Mouse (Mus musculus) embryo, embryonic 11.5 days (tissue): ENCODE data around the gene Aimp1.
A peak's percentile ranks its signal among the peaks of the same experiment; 100 is the strongest.

Experiments used
- DNase-seq: peaks from one replicate; pipeline ENCODE4 v3.0.0-alpha.2; 2012; ENCODE audit warnings: low read depth, low spot score

Aimp1 gene

DNA sequence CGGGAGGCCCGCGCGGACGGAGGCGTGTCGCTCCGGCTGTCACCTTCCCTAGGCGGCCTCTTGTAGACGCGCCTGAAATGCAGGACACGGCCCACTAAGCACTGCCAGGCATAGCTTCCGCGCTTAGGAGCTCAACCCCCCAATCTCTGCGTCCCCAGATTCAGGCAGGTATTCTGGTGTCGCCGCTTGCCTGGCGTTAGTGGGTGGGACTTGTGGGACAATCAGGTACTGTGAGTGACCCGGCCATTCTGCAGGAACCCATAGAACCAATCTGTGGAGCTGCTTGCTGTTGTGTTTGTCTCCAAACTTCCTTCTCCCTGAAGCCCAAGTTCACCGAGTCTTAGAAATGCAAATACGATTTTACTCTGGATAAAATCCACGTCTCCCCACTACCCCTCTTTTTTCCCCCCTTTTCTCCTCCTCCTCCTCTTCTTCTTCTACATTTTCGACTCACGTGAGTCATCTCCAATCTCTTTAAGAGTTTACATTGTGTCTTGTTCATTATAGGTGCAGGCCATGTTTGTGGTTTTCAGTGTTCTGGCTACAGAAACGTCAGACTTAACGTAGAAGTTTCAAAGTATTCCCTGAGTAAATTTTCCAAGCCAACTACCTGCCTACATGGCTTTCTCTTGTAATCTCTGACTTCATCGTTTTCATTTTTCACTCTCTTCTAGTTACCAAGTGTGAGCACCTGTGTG lies at the start of gene Aimp1:
Gene Aimp1, minus strand, starts transcription at position 140 of the 698 bp plus-strand sequence.
- DNase-seq: no peak

DNA sequence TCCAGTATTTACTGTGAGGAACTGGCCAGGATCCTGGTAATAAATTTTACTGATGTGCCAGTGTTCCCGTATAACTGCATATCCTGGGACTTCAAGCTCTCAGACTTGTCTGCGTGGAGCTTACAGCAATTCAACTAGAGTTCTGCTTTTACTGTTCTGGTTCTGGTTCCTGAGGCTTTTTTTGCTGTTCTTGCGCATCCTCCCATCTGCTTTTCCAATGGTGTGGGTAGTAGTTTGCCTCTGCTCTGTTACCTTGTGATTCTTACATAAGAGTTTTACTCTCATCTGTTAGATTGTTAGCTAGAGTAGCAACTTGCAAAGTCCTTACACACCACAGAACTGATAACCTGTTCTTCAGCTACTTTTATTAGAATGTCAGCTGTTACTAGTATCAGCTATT lies 40.2 kb upstream of the Aimp1 start:
- DNase-seq: no peak

DNA sequence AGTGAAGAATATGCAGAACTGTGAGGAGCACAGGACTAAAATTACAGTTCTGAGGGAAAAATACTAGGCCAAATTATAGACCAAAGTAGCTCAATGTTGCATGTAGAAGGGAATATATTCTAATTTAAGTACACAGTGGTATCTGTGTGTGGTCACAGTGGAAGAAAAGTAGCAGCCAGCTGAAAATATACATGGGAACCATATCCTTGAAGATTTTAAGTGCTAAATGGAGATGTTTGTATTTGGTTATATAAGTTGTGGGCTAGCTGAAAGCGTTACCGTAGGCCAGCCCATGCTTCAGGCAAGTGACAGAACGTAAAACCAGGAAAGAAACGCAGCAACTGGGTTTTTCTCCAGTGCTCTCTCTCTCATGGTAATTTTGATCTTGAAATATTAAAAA lies 33.1 kb upstream of the Aimp1 start:
- DNase-seq: no peak

DNA sequence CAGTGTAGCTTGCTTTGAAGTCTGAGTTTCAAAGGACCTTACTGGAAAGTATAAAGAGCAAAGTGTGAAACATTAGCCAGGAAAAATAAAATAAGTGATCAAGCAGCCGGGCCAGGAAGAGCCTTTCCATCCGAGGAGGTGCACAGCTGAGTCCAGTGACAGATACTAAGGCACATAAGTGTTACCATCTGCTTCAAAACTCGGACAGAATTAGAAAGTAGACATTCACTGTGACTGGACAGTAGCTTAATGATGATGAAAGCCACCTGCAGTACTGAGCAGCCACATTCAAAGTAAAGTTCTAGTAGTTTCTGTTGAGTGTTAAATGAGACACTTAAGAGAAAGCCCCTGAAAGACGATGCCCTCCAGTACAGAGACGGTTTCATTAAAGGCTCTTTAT lies 29.7 kb upstream of the Aimp1 start:
- DNase-seq: no peak

- DNase-seq: no peak
Measured at GRCm38 (mm10) chr3:132706977-132707376, 22.8 kb upstream of the Aimp1 start.

GRCm38 (mm10) chr3:132704216-132704615 lies 20.0 kb upstream of the Aimp1 start:
- no peak for DNase-seq

- no peak for DNase-seq
Measured at GRCm38 (mm10) chr3:132701368-132701767, 17.2 kb upstream of the Aimp1 start.

DNA sequence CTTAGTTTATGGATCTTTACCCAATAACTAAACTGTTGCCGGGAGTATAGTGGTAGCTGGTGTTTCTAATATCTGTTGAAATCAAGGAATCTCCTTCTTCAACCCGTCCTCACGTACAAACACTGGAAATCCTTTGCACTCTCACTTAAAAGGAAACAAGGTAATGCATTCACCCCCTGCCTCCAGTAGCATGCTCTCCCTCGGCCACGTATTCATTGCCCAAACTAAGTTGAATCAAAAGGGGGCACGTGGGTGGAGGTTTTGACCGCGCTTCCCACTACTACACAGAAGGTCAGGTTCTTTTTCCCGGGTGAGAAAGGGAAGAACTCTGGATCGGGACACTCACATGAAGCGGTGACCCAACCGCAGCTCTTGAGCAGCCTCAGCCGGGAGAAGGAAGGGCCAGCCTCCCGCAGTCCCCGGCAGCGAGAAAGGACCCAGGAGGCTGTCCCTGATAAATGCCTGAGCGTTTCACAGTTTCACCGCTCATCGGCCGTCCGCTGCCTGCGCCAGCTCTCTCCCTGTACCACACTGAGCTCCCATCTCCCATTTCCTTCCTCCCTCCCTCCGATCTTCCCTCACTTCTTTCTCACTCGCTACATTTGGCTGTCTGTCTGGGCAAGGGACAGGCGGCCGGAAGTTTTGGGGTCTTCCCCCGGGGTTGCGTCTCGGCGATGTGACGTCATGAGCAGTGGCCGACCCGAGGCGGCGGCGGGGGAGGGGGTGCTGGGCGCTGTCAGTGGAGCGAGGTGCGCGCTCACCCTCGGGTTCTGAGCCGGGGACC lies 531 bp downstream of the Aimp1 start, which contains the start of gene Tbck:
Gene Tbck, plus strand, starts transcription at position 698 of the 784 bp plus-strand sequence.
- peak; percentile 88 for DNase-seq

GRCm38 (mm10) chr3:132677494-132677893 lies 6.7 kb downstream of the Aimp1 start:
- no peak for DNase-seq

DNA sequence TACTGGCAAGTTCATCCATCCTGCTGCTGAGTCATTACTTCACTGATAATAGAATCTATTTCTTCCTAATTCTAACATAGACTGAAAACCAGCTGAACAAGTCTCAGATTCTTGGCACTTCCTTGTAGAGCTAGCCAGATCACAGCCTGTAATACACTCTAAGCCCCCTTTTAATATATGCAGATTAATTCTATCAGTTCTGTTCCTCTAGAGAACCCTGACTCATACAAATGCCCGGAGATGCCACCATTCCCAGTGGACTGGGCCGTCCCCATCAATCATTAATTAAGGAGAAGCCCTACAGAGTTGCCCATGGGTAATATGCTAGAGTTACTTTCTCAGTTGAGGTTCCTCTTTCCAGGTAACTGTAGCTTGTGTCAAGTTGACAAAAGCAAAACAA lies 28.2 kb downstream of the Aimp1 start:
- no peak for DNase-seq

DNA sequence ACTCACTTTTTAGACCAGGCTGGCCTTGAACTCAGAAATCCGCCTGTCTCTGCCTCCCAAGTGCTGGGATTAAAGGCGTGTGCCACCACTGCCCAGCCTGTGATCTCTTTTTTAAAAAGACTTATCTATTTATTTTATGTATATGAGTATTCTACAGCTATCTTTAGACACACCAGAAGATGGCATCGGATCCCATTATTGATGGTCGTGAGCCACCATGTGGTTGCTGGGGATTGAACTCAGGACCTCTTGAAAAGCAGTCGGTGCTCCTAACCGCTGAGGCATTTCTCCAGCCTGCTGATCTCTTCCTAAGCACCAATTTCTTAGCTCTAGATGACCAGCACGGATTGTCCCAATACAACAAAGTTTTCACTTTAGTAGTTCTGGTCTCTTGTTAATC lies 30.2 kb downstream of the Aimp1 start:
- DNase-seq: no peak

DNA sequence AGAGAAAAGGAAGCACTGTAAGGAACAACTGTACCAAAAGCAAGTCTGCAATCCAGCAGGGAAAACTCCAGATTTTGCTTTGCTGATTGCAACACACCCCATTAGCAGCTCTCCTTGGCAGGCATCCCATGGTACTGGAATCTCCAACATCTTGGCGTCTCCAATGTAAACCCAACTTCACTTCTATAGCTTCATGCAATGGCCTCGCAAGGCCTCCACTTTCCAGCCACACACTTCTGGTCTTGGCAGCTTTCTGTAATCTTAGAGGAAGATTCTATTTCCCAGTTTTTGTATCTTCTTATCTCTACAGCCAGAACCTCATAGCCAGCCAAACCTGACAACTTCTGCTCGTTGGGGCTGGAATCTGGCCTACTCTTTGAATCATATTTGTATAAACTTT lies 32.4 kb downstream of the Aimp1 start:
- no peak for DNase-seq

DNA sequence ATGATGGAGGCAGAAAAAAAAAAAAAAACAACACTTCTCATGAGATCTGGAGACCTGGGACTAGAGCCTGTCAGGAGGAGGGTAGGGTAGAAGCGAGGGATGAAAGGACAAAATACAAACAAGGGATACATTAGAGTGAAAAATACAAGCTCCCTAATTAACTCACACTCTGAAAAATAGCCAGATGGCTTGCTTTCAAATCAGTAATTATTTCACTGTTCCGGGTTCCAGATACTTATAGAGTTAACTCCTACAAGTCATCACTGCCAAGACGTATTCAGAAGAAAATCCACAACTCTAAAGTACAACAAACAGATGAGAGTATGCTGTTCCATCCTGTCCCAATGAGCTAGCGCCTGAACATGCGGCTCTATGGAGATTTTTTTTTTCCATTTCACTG lies 34.0 kb downstream of the Aimp1 start:
- no peak for DNase-seq

DNA sequence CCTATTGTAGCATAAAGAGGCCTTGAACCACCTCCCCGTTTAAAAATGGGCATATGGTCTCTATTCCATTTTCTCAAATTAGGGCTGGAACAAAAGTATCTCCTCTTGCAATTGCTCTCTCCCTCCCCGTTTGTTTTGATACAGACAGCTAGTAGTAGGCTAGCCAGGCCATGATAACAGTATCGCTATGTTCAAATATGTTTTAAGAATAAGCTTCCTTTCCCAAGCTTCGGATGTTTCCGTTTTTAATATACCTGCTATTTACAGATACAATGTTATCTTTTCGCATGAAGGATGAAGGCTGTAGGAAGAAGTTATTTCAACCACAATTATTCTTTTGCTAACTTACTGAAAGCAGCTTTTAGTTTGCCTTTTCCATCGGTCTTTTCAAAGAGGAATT lies 34.8 kb downstream of the Aimp1 start:
- DNase-seq: no peak

GRCm38 (mm10) chr3:132646814-132647213 lies 37.4 kb downstream of the Aimp1 start:
- no peak for DNase-seq

DNA sequence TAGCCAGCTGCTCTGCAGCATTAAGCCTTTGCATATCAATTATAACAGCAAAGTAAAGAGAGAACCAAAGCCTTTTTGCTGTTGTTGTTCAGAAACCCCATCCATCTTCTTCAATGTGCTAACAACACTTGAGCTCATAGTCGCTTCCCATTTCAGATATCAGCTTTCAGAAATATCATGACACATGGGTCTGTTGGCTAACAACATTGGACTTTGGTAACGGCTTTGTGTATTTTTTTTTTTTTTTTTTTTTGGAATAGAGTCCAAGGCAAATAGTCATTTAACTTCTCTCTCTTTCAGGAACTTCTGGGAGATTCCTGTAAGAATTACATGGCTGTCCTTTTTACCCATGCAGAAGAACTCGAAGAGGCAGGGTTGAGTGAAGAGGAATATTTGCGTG lies 40.1 kb downstream of the Aimp1 start:
- DNase-seq: no peak

GRCm38 (mm10) chr3:132637080-132637479 lies 47.1 kb downstream of the Aimp1 start:
- DNase-seq: no peak

GRCm38 (mm10) chr3:132633261-132633660 lies 50.9 kb downstream of the Aimp1 start:
- DNase-seq: no peak

GRCm38 (mm10) chr3:132629601-132630239 lies 54.5 kb downstream of the Aimp1 start, which contains the start of gene Gimd1:
Gene Gimd1 (plus strand): TSS chr3:132629820.
- no peak for DNase-seq

GRCm38 (mm10) chr3:132628741-132629140 lies 55.4 kb downstream of the Aimp1 start:
- no peak for DNase-seq
